Mouse (Mus musculus): ENCODE measurements around the gene Tmem89. TPM values are rescaled to one million over a fixed set of nuclear protein-coding genes. Genes with fewer than 3 reads are reported as not detected.

Tmem89 gene
- polyA plus RNA-seq, 2 experiments: 0.24 TPM; not detected in 1

- Histone ChIP-seq H3K4me3 (replicated peaks; ENCODE audit: low read length) (no peak overlapping the region), H3K27me3 (ENCODE audit: control insufficient read depth, insufficient read depth, low read length) (peaks cover 9% of the 10 kb centered on the region; the same call in 1 of the 2 replicates), H3K36me3 (ENCODE audit: control insufficient read depth, insufficient read depth, low read length) (peaks cover 54% of the 10 kb centered on the region), H3K9me3 (ENCODE audit: control insufficient read depth, low read length) (no peaks in the 10 kb centered on the region), H3K4me2 (replicated peaks; ENCODE audit: low read depth, low read length, severe bottlenecking) (no peak overlapping the region), H3K9ac (ENCODE audit: low read depth, low read length, severe bottlenecking) (no peak overlapping the region), H3K27ac (replicated peaks; ENCODE audit: low read depth, low read length) (peak overlapping the region; percentile 85), H3K4me1 (ENCODE audit: control insufficient read depth, insufficient read depth, low read length) (peaks cover 25% of the 10 kb centered on the region)
- ATAC-seq (ENCODE audit: low FRiP score, low read depth) (no peak), DNase-seq (ENCODE audit: low spot score) (no peak)
- no peak for TF ChIP-seq POLR2A (IDR thresholded peaks at IDR 0.05; ENCODE audit: borderline replicate concordance, extremely low read depth, insufficient read depth, insufficient read length)
- WGBS: 65% methylated on average over 9 of the region's 9 CpGs
Measured at GRCm38 (mm10) chr9:108949967-108950728, 35.7 kb downstream of the Tmem89 start.

- 9% methylated on average over 14 of the region's 15 CpGs for WGBS
- ATAC-seq (ENCODE audit: low FRiP score, low read depth) (no peak), DNase-seq (ENCODE audit: low spot score) (no peak)
- TF ChIP-seq POLR2A (IDR thresholded peaks at IDR 0.05; ENCODE audit: borderline replicate concordance, extremely low read depth, insufficient read depth, insufficient read length): no peak
- no peak within 1 kb of the TSS for H3K27ac ChIP-seq (replicated peaks; ENCODE audit: low read depth, low read length)
- no peak within 1 kb of the TSS; the same call in 1 of the 2 replicates for H3K9ac ChIP-seq (ENCODE audit: low read depth, low read length, severe bottlenecking)
- peak within 1 kb of the TSS; percentile 21 for H3K4me3 ChIP-seq (replicated peaks; ENCODE audit: low read length)
- peaks cover 9% of the 10 kb centered on the region; the same call in 1 of the 2 replicates for H3K27me3 ChIP-seq (ENCODE audit: control insufficient read depth, insufficient read depth, low read length)
- H3K9me3 ChIP-seq (ENCODE audit: control insufficient read depth, low read length): no peaks in the 10 kb centered on the region
- H3K36me3 ChIP-seq (ENCODE audit: control insufficient read depth, insufficient read depth, low read length): peaks cover 24% of the 10 kb centered on the region
- H3K4me2 ChIP-seq (replicated peaks; ENCODE audit: low read depth, low read length, severe bottlenecking): peak within 1 kb of the TSS; percentile 36
- peaks cover 23% of the 10 kb centered on the region for H3K4me1 ChIP-seq (ENCODE audit: control insufficient read depth, insufficient read depth, low read length)
Measured at GRCm38 (mm10) chr9:108953081-108953636, 38.7 kb downstream of the Tmem89 start, which contains the start of gene Col7a1. Gene Col7a1, plus strand, starts transcription at chr9:108953586.

GRCm38 (mm10) chr9:108955241-108955640 is 40.8 kb downstream of the Tmem89 start:
- Histone ChIP-seq H3K4me2 (replicated peaks; ENCODE audit: low read depth, low read length, severe bottlenecking) (no peak overlapping the region), H3K9ac (ENCODE audit: low read depth, low read length, severe bottlenecking) (no peak overlapping the region), H3K9me3 (ENCODE audit: control insufficient read depth, low read length) (no peaks in the 10 kb centered on the region), H3K27me3 (ENCODE audit: control insufficient read depth, insufficient read depth, low read length) (peaks cover 9% of the 10 kb centered on the region; the same call in 1 of the 2 replicates), H3K27ac (replicated peaks; ENCODE audit: low read depth, low read length) (no peak overlapping the region), H3K36me3 (ENCODE audit: control insufficient read depth, insufficient read depth, low read length) (peaks cover 4% of the 10 kb centered on the region), H3K4me3 (replicated peaks; ENCODE audit: low read length) (no peak overlapping the region), H3K4me1 (ENCODE audit: control insufficient read depth, insufficient read depth, low read length) (peaks cover 3% of the 10 kb centered on the region)
- ATAC-seq (ENCODE audit: low FRiP score, low read depth) (no peak), DNase-seq (ENCODE audit: low spot score) (no peak)
- WGBS: 81% methylated on average over 11 of the region's 11 CpGs
- no peak for TF ChIP-seq POLR2A (IDR thresholded peaks at IDR 0.05; ENCODE audit: borderline replicate concordance, extremely low read depth, insufficient read depth, insufficient read length)

GRCm38 (mm10) chr9:108955846-108956245 is 41.4 kb downstream of the Tmem89 start:
- ATAC-seq (ENCODE audit: low FRiP score, low read depth): no peak
- DNase-seq (ENCODE audit: low spot score): no peak
- 86% methylated on average over 11 of the region's 11 CpGs for whole genome bisulfite sequencing
- H3K4me2 ChIP-seq (replicated peaks; ENCODE audit: low read depth, low read length, severe bottlenecking): no peak overlapping the region
- no peak overlapping the region for H3K27ac ChIP-seq (replicated peaks; ENCODE audit: low read depth, low read length)
- H3K9ac ChIP-seq (ENCODE audit: low read depth, low read length, severe bottlenecking): no peak overlapping the region
- no peaks in the 10 kb centered on the region for H3K4me1 ChIP-seq (ENCODE audit: control insufficient read depth, insufficient read depth, low read length)
- H3K27me3 ChIP-seq (ENCODE audit: control insufficient read depth, insufficient read depth, low read length): peaks cover 9% of the 10 kb centered on the region; the same call in 1 of the 2 replicates
- TF ChIP-seq POLR2A (IDR thresholded peaks at IDR 0.05; ENCODE audit: borderline replicate concordance, extremely low read depth, insufficient read depth, insufficient read length): no peak
- H3K36me3 ChIP-seq (ENCODE audit: control insufficient read depth, insufficient read depth, low read length): no peaks in the 10 kb centered on the region
- H3K9me3 ChIP-seq (ENCODE audit: control insufficient read depth, low read length): no peaks in the 10 kb centered on the region
- no peak overlapping the region for H3K4me3 ChIP-seq (replicated peaks; ENCODE audit: low read length)

GRCm38 (mm10) chr9:108963577-108963976 is 49.2 kb downstream of the Tmem89 start:
- no peaks in the 10 kb centered on the region for H3K36me3 ChIP-seq (ENCODE audit: control insufficient read depth, insufficient read depth, low read length)
- 77% methylated on average over 3 of the region's 3 CpGs for WGBS
- no peak for DNase-seq (ENCODE audit: low spot score)
- no peak for TF ChIP-seq POLR2A (IDR thresholded peaks at IDR 0.05; ENCODE audit: borderline replicate concordance, extremely low read depth, insufficient read depth, insufficient read length)
- no peak overlapping the region for H3K4me2 ChIP-seq (replicated peaks; ENCODE audit: low read depth, low read length, severe bottlenecking)
- H3K9me3 ChIP-seq (ENCODE audit: control insufficient read depth, low read length): no peaks in the 10 kb centered on the region
- H3K27ac ChIP-seq (replicated peaks; ENCODE audit: low read depth, low read length): no peak overlapping the region
- no peaks in the 10 kb centered on the region for H3K4me1 ChIP-seq (ENCODE audit: control insufficient read depth, insufficient read depth, low read length)
- H3K9ac ChIP-seq (ENCODE audit: low read depth, low read length, severe bottlenecking): no peak overlapping the region
- H3K27me3 ChIP-seq (ENCODE audit: control insufficient read depth, insufficient read depth, low read length): no peaks in the 10 kb centered on the region
- no peak for ATAC-seq (ENCODE audit: low FRiP score, low read depth)
- no peak overlapping the region for H3K4me3 ChIP-seq (replicated peaks; ENCODE audit: low read length)

All from limb, embryonic 14.5 days (tissue).